Mouse (Mus musculus) heart, embryonic 12.5 days (tissue): Measurements from ENCODE around the gene Arpc2. TPM values are rescaled to one million over a fixed set of nuclear protein-coding genes. Genes with fewer than 3 reads are reported as not detected.

Source experiments
- ATAC-seq: fragments of 200-750 bp; cut with Nextera tagmentation; 2 replicates; pipeline ENCODE4 v1.8.0; 2017; ENCODE audit warnings: moderate TSS enrichment, moderate library complexity; ENCODE audit not compliant: insufficient number of reproducible peaks, low FRiP score
- H3K27ac ChIP-seq: fragments of 300-500 bp; sonication (generic); 2 replicates; pipeline ENCODE4 v1.5.1; 2016; ENCODE audit warnings: mild to moderate bottlenecking, moderate library complexity; ENCODE audit not compliant: poor library complexity, severe bottlenecking
- H3K27me3 ChIP-seq: fragments of 300-500 bp; sonication (generic); replicated peaks from 2 replicates; pipeline ENCODE4 v1.6.1; 2016; ENCODE audit warnings: mild to moderate bottlenecking, moderate library complexity
- H3K36me3 ChIP-seq: fragments of 300-500 bp; sonication (generic); 2 replicates; pipeline ENCODE4 v1.6.1; 2016; ENCODE audit warnings: mild to moderate bottlenecking, moderate library complexity
- H3K4me1 ChIP-seq: fragments of 300-500 bp; sonication (generic); replicated peaks from 2 replicates; pipeline ENCODE4 v1.6.1; 2016; ENCODE audit warnings: mild to moderate bottlenecking
- H3K4me2 ChIP-seq: fragments of 300-500 bp; sonication (generic); 2 replicates; pipeline ENCODE4 v1.6.1; 2016; ENCODE audit warnings: mild to moderate bottlenecking, moderate library complexity
- H3K4me3 ChIP-seq: fragments of 300-500 bp; sonication (generic); 2 replicates; pipeline ENCODE4 v1.5.1; 2016; ENCODE audit warnings: mild to moderate bottlenecking
- H3K9ac ChIP-seq: fragments of 300-500 bp; sonication (generic); 2 replicates; pipeline ENCODE4 v1.6.1; 2016; ENCODE audit warnings: mild to moderate bottlenecking, moderate library complexity
- H3K9me3 ChIP-seq: fragments of 300-500 bp; sonication (generic); replicated peaks from 2 replicates; pipeline ENCODE4 v1.6.1; 2016; ENCODE audit warnings: mild to moderate bottlenecking, moderate library complexity
- WGBS: fragments of 180-500 bp; shearing (Covaris S2); methylation state at CpG from one replicate; pipeline ENCODE4 v1.1.7; 2016; 5-methylcytosine and 5-hydroxymethylcytosine counted together
- polyA plus RNA-seq: library from polyadenylated mRNA; unstranded; fragments of >200 nt; fragmentation: Nextera tagmentation; extraction: Ambion mirVana; gene quantifications from 2 replicates; pipeline ENCODE4 v1.2.1, GENCODE M21; 2016

The Arpc2 gene
- polyA plus RNA-seq, 1 experiment from 2014 or later, result 478 TPM

- H3K4me3 ChIP-seq, result no peak overlapping the region
- no peak overlapping the region for H3K9ac ChIP-seq
- no peak overlapping the region for H3K4me2 ChIP-seq
- peaks cover 53% of the 10 kb centered on the region for H3K36me3 ChIP-seq
- no peaks in the 10 kb centered on the region for H3K9me3 ChIP-seq
- peaks cover 35% of the 10 kb centered on the region for H3K4me1 ChIP-seq
- no peaks in the 10 kb centered on the region for H3K27me3 ChIP-seq
- 86% methylated on average over 8 of the region's 8 CpGs for WGBS
- ATAC-seq, result no peak
- H3K27ac ChIP-seq, result no peak overlapping the region
Observed at GRCm38 (mm10) chr1:74268750-74269149, 32.9 kb downstream of the Arpc2 start.

- Histone ChIP-seq H3K36me3 (peaks cover 24% of the 10 kb centered on the region), H3K27me3 (no peaks in the 10 kb centered on the region), H3K27ac (peak overlapping the region; percentile 48), H3K4me3 (no peak overlapping the region), H3K9me3 (no peaks in the 10 kb centered on the region), H3K9ac (no peak overlapping the region), H3K4me1 (peaks cover 64% of the 10 kb centered on the region), H3K4me2 (no peak overlapping the region)
- WGBS, result 26% methylated on average over 4 of the region's 4 CpGs
- ATAC-seq, result peak; percentile 53
Observed at GRCm38 (mm10) chr1:74271659-74272058, 35.8 kb downstream of the Arpc2 start.

- Histone ChIP-seq H3K9ac (0 out of 2 replicates have a peak overlapping the region, but pooled peaks have one; percentile 2), H3K27ac (peak overlapping the region; percentile 53), H3K36me3 (peaks cover 15% of the 10 kb centered on the region), H3K4me2 (peak overlapping the region; percentile 18), H3K27me3 (no peaks in the 10 kb centered on the region), H3K9me3 (no peaks in the 10 kb centered on the region), H3K4me1 (peaks cover 83% of the 10 kb centered on the region), H3K4me3 (no peak overlapping the region)
- WGBS, result 9% methylated on average over 9 of the region's 9 CpGs
- peak; percentile 76 for ATAC-seq
Observed at GRCm38 (mm10) chr1:74275015-74275414, 39.1 kb downstream of the Arpc2 start.

- H3K27me3 ChIP-seq, result no peaks in the 10 kb centered on the region
- peaks cover 35% of the 10 kb centered on the region for H3K36me3 ChIP-seq
- H3K4me2 ChIP-seq, result no peak overlapping the region
- 58% methylated on average over 6 of the region's 6 CpGs for WGBS
- no peaks in the 10 kb centered on the region for H3K9me3 ChIP-seq
- no peak for ATAC-seq
- H3K27ac ChIP-seq, result no peak overlapping the region
- H3K4me3 ChIP-seq, result no peak overlapping the region
- peaks cover 68% of the 10 kb centered on the region for H3K4me1 ChIP-seq
- H3K9ac ChIP-seq, result no peak overlapping the region
Observed at GRCm38 (mm10) chr1:74277041-74277440, 41.2 kb downstream of the Arpc2 start.

- no peak overlapping the region for H3K27ac ChIP-seq
- no peaks in the 10 kb centered on the region for H3K27me3 ChIP-seq
- no peak overlapping the region for H3K4me2 ChIP-seq
- no peak for ATAC-seq
- peaks cover 71% of the 10 kb centered on the region for H3K4me1 ChIP-seq
- no peak overlapping the region for H3K4me3 ChIP-seq
- no peak overlapping the region; the same call in 1 of the 2 replicates for H3K9ac ChIP-seq
- WGBS, result 46% methylated on average over 8 of the region's 8 CpGs
- peaks cover 45% of the 10 kb centered on the region for H3K36me3 ChIP-seq
- no peaks in the 10 kb centered on the region for H3K9me3 ChIP-seq
Observed at GRCm38 (mm10) chr1:74277883-74278537, 42.1 kb downstream of the Arpc2 start.

DNA sequence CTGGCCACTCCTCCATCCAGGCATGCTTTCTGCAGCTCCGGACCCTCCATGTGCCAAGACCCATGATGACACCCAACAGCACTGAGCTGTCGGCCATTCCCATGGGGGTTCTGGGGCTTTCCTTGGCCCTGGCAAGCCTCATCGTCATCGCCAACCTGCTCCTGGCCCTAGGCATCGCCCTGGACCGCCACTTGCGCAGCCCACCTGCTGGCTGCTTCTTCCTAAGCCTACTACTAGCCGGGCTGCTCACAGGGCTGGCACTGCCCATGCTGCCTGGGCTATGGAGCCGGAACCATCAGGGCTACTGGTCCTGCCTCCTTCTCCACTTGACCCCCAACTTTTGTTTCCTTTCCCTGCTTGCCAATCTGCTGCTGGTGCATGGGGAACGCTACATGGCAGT is 42.7 kb downstream of the Arpc2 start, which contains the start of gene Gpbar1:
Gpbar1 (plus strand) TSS at position 13 of the 400 bp plus-strand sequence.
- no peak within 1 kb of the TSS for H3K4me2 ChIP-seq
- H3K27me3 ChIP-seq, result no peaks in the 10 kb centered on the region
- H3K36me3 ChIP-seq, result peaks cover 48% of the 10 kb centered on the region
- H3K27ac ChIP-seq, result no peak within 1 kb of the TSS
- peaks cover 71% of the 10 kb centered on the region for H3K4me1 ChIP-seq
- 90% methylated on average over 10 of the region's 10 CpGs for WGBS
- H3K9ac ChIP-seq, result no peak within 1 kb of the TSS; the same call in 1 of the 2 replicates
- no peak within 1 kb of the TSS for H3K4me3 ChIP-seq
- ATAC-seq, result no peak
- H3K9me3 ChIP-seq, result no peaks in the 10 kb centered on the region

- no peak overlapping the region for H3K4me3 ChIP-seq
- no peak for ATAC-seq
- no peaks in the 10 kb centered on the region for H3K9me3 ChIP-seq
- H3K36me3 ChIP-seq, result peaks cover 48% of the 10 kb centered on the region
- peaks cover 72% of the 10 kb centered on the region for H3K4me1 ChIP-seq
- no peaks in the 10 kb centered on the region for H3K27me3 ChIP-seq
- H3K27ac ChIP-seq, result no peak overlapping the region
- no peak overlapping the region for H3K9ac ChIP-seq
- H3K4me2 ChIP-seq, result no peak overlapping the region
- WGBS, result 84% methylated on average over 11 of the region's 11 CpGs
Observed at GRCm38 (mm10) chr1:74278988-74279387, 43.1 kb downstream of the Arpc2 start.

DNA sequence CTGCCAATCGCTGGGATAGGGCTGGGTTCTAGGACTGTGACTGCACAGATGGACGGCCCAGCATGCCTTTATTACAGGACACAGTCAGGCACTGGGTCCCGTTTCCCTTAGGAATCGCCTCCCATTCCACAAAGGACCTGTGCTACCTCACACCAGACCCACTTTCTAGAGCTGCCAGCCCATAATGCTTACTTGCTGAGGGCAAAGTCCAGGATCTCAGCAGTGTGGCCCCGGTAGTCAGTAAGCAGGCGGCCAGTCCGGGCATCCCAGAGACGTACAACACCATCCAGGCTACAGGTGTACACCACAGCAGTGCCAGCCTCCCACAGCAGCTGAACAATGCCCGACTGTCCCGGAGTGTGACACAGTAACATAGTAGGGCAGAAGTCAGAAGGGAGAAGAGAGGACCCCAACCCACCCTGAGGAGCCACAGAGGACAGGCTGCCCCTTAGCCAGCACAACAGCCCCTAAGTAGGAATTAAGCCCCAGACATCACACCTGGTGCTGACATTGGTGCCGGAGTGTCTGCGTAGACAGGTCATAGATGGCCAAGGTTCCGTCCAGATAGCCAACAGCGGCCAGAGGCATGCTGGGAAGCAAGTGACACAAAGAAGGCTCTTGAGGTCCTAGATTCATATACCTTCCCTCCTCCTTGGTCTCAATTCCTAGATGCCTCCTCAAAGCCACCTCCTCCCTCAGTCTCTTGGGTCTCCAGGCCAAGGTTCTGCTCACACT is 44.9 kb downstream of the Arpc2 start:
- Histone ChIP-seq H3K4me2 (no peak overlapping the region), H3K36me3 (peaks cover 48% of the 10 kb centered on the region), H3K4me3 (no peak overlapping the region), H3K27me3 (no peaks in the 10 kb centered on the region), H3K9ac (no peak overlapping the region), H3K27ac (no peak overlapping the region), H3K9me3 (no peaks in the 10 kb centered on the region), H3K4me1 (peaks cover 58% of the 10 kb centered on the region)
- ATAC-seq, result no peak
- 91% methylated on average over 14 of the region's 14 CpGs for WGBS

- WGBS, result 86% methylated on average over 2 of the region's 2 CpGs
- H3K9me3 ChIP-seq, result no peaks in the 10 kb centered on the region
- H3K4me1 ChIP-seq, result peaks cover 57% of the 10 kb centered on the region
- H3K27ac ChIP-seq, result no peak overlapping the region
- no peak overlapping the region for H3K9ac ChIP-seq
- H3K36me3 ChIP-seq, result peaks cover 50% of the 10 kb centered on the region
- no peak overlapping the region for H3K4me3 ChIP-seq
- no peaks in the 10 kb centered on the region for H3K27me3 ChIP-seq
- H3K4me2 ChIP-seq, result no peak overlapping the region
- ATAC-seq, result no peak
Observed at GRCm38 (mm10) chr1:74281372-74281771, 45.5 kb downstream of the Arpc2 start.

DNA sequence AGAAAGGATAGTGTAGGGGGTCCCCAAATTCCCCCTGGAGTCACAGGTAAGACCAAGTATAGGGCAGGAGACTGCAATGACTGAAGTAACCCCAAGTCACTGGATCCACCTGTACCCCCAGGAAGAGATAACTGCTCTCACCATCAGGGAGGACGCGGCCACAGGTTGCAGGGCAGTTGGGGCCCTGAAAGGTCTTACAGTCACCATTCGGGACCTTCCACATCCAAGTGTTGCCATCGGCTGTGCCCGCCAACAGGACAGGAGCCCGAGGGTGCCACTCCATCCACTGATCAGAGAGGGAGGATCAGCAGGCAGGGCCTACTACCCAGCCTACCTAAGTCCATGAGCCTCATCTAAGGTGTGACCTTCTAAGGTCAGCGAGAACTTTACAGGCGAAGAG is 46.0 kb downstream of the Arpc2 start:
- 93% methylated on average over 8 of the region's 8 CpGs for WGBS
- H3K4me1 ChIP-seq, result peaks cover 57% of the 10 kb centered on the region
- no peaks in the 10 kb centered on the region for H3K9me3 ChIP-seq
- no peak for ATAC-seq
- H3K36me3 ChIP-seq, result peaks cover 55% of the 10 kb centered on the region
- H3K27me3 ChIP-seq, result no peaks in the 10 kb centered on the region
- H3K27ac ChIP-seq, result no peak overlapping the region
- no peak overlapping the region for H3K4me2 ChIP-seq
- no peak overlapping the region for H3K9ac ChIP-seq
- H3K4me3 ChIP-seq, result no peak overlapping the region

- Histone ChIP-seq H3K9ac (no peak overlapping the region), H3K9me3 (no peaks in the 10 kb centered on the region), H3K27me3 (no peaks in the 10 kb centered on the region), H3K4me3 (0 out of 2 replicates have a peak overlapping the region, but pooled peaks have one; percentile 6), H3K4me2 (peak overlapping the region; percentile 11; the same call in 1 of the 2 replicates), H3K36me3 (peaks cover 58% of the 10 kb centered on the region), H3K27ac (no peak overlapping the region), H3K4me1 (peaks cover 51% of the 10 kb centered on the region)
- 86% methylated on average over 10 of the region's 10 CpGs for WGBS
- no peak for ATAC-seq
Observed at GRCm38 (mm10) chr1:74282896-74283625, 47.2 kb downstream of the Arpc2 start.
